Mouse (Mus musculus): ENCODE measurements at regions not wholly inside any gene's neighbourhood (a gene's known extent, or its start where the extent isn't known, plus 50 kb on each side); places are given as distances from the start of the nearest gene placed in this dataset.

DNA sequence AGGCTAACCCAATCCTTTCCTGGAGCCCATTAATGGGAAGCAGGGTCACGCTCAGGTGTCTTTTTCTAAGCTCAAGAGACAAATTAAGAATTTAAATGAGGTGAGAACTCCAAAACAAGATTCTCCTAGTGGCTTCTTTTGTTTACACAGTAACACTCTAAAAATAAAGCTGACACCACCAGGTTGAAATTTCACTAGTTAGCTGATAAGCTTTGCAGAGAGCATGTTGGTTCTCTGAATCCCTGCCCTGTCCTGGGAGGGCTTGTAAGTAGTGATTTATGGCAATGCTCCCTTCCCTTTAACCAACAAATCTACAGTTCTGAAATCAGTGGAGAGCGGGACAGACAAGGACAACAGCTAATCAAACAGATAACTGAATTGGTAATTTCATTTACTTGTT lies 132.6 kb downstream of the Alx1 start:
- TF ChIP-seq CTCF (IDR thresholded peaks at IDR 0.05; ENCODE audit: low read depth) = no peak
- TF ChIP-seq EP300 (IDR thresholded peaks at IDR 0.05; ENCODE audit: low read depth) = no peak

All from liver, postnatal 0 days (tissue).